Mouse (Mus musculus): ENCODE measurements at regions not wholly inside any gene's neighbourhood (a gene's known extent, or its start where the extent isn't known, plus 50 kb on each side); places are given as distances from the start of the nearest gene placed in this dataset.

DNA sequence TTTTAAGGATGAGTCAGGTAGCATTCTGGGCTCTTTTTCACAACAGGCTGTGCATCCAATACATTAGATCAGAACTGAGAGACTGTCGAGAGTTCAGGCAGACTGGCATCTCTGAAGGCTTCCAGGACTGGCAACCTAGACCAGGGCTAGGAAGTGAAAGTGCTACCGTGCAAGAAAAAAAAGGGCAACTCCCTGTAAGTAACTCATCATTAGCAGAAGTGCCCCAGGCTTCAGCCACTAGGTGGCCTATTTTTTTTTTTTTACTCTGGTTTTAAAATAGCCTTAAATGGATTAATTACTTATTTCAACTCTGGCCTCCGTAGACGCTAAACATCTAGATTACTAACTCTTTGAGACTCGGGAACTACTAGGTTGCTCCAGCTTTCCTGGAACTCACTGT lies 216.8 kb downstream of the Sp3 start:
- no peak for DNase-seq

GRCm38 (mm10) chr2:72769030-72769630 lies 211.1 kb downstream of the Sp3 start:
- no peak for DNase-seq

DNA sequence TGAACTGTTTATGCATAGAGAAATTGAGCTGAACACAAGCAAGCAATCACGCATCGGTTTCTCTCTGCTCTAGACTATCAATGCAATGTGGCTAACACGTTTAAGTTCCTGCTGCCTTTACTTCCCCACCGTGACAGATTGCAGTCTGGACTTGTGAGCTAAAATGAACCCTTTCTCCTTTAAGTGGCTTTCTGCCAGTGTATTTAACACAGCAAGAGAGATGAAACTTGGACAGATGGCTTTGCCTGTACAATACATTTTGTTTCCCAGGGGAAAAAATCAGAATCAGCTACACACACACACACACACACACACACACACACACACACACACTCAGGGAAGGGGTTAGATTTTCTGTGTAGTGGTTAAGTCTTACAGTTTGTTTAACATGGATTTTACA lies 206.8 kb downstream of the Sp3 start:
- DNase-seq = no peak

DNA sequence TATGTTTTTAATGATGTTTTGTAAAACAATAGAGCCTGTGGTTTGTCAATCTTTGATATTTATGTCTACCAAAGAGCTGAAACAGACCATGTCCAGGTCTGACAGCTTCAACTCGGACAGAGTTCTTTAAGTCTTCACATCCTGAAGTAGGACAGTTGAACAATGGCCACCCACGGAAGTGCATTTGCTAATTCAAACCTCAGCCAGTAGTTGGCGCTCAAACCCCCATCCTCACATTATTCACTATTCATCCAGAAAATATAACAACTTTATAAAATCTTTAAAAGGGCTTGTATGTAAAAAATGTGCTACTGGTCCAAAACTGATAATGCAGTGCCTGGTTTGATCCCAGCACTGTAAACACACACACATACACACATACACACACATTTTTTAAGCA lies 202.9 kb downstream of the Sp3 start:
- DNase-seq = no peak

GRCm38 (mm10) chr2:72777806-72778510 lies 202.3 kb downstream of the Sp3 start:
- no peak for DNase-seq

DNA sequence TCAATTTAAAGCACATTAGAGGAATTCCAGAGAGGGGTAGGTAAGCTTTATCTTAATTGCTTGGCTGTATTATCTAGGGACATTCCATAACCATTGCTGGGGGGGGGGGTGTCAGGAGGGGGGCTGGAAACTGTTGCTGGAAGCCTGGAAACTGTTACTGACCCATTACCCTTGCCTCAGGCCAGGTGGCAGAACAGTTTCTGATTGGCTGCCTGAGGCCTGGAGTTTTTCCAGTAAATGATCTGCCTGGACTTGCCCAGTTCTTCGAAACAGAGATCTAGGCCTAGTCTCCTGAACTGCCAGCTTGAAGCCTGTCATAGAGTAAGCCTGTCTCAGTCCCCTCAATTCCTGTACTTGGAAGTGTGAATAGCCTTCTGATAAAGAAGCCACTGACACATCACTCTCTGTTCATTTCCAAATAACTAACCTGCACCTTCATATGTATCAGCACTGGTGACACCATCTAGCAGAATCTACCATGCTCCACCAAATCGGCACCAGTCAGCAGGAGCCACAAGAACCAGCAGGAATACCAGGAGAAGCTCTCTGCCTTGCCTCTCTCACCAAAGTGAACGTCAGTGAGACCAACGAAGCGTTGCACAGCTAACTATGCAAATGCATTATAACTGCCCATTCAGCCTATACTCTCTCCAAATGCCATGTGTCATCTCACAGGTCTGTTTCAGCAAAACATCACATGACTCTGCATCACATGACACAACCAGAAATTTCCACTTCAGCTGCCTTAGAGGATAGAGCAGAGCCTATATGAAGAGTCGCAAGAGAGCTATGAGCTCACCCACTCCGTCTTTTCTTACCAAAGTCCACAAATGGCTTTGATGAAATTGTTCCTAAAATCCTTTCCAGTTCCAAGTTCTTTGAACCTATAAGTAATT lies 200.7 kb downstream of the Sp3 start:
- no peak for DNase-seq

DNA sequence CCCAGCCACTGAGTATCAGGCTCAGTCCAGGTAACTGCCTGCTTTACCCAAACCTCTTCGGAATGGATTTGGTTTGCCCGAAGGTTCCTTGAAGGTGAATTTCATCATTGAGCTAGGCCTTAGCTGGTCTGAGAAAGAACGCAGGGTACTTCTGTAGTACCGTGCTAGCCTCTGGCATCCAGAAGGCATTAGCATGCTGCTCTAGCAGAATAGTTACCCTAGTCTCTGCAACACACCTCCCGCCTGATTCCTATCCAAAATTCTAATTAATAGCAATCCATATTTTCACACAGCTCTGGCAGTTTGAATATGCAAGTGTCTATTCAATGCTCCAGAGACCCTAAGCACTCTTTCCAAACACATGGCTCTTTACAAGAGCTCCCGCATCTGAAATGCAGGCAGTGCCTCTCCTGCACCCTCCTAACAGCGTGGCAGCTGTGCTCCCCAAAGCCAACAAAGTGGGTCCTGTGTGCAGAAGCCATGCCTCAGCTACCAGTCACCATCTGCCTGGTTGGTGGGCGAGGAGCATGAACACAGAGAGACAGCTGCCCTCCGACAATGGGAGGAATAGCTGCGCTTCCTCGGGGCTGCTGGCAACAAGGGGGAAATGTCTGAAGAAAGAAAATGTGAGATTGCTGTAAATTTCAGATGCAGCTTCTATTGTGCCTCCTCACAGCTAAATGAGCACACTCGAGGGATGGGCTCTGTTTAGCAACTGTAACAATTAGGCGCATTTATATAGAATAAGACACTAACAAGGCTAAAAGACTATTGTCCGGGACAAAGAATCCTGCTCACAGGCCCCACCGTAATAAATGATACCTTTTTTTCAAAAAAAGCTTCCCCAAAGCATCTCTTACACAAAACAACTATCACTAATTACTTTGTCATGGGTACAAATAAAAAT lies 198.6 kb downstream of the Sp3 start:
- DNase-seq = no peak

GRCm38 (mm10) chr2:72782355-72782754 lies 197.9 kb downstream of the Sp3 start:
- no peak for DNase-seq

DNA sequence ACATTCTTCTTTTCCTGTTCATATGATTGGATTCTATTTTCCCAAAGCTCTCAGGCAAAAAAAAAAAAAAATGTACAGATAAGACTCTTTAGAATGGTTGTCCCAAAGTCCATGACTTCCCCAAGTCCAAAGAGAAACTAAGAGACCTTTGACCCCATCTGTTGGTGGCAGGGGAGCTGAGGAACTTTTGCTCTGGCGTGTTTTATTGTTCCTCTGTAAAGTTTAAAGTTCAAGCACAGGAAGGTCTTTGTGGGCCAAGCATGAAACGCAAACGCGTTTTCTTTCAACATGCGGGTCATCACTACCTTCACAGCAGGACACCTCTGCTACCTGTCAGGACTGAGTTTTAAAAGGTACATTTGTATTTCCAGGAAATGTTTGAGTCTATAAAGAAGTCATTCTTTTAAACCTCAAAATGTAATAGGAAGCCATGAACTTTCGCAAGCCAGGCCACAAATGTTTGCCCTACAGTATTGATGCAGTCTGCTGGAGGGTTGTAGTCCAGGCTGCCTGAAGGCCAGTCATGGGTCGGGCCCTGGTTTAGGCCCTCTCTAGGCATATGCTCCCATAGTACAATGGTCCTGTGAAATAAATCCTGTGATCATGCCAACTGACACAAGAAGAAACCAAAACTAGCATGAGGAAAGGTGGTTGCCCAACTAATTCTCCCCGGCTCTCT lies 194.7 kb downstream of the Sp3 start:
- DNase-seq = no peak

GRCm38 (mm10) chr2:72786044-72786737 lies 194.1 kb downstream of the Sp3 start:
- DNase-seq = no peak

GRCm38 (mm10) chr2:72787616-72788015 lies 192.6 kb downstream of the Sp3 start:
- no peak for DNase-seq

DNA sequence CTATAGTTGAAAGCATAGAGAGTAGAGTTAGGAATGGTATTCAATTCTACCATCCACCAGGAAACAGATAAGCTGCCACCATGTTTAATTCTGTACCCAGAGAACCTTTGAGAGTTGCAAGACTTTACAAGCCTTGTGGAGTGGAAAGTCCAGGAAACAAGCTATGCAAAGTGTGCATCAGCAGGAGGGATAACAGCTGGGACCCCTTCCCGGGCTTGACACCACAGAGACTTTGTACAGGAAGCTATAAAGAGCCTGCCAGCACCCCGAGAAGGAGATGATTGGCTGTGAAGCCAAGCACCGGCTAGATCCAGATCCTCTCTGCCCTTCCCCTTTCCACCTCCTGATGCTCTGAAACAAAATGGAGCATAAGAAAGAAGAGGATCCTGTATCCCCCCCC lies 188.8 kb downstream of the Sp3 start:
- DNase-seq = no peak

- DNase-seq = no peak
These were observed 186.8 kb downstream of the Sp3 start for GRCm38 (mm10) chr2:72793424-72793823.

- DNase-seq = no peak
These were observed 185.7 kb downstream of the Sp3 start for GRCm38 (mm10) chr2:72794501-72794900.

DNA sequence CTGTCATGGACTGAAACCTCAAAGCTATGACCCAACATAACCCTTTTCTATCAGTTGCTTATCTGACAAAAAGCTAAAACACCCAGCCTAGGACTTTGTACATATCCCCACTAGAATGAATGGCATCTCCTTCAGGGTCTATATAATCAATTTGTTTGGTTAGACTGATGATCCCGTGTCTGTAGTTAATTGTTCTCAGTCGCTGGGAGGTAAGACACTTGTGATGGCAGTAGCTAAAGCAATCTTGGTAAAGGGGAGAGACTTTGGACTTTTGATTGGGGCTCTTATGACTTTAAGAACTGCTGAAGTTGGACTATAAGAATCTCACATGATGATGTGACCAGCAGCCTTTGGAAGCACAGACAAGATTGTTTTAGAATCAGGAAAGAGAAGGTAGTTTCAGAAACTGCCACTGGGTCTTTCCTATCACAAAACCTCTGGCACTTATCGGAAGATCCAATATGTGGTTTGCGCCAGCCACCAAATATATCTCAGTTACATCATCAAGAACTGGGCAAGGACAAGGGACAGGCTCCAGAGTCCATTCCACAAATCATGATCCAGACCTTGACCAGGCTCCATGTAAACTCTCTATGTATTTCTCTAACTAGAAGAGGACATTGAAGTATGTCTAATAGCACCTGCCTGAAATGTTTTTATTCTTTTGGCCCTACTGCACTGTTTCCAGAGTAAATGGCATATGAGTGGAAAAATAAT lies 183.1 kb downstream of the Sp3 start:
- no peak for DNase-seq

DNA sequence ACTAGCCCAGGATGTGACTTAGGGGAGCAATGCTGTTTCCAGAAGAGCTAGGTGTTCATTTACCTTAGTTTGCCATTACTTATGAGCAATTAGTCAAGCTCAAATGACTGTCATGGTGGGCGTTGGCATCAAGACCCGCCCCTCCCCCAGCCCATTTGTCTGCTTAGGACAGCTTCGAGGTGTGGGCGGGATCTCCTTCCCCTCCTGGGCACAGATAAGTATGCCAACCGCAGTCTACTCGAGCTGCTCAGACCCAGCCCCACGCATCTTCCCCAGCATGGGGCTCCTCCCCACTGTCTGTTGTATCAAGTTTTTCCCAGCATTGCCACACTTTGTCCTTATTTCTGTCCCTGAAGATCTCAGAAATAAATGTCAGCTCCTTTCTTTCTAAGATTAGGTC lies 179.6 kb downstream of the Sp3 start:
- no peak for DNase-seq

DNA sequence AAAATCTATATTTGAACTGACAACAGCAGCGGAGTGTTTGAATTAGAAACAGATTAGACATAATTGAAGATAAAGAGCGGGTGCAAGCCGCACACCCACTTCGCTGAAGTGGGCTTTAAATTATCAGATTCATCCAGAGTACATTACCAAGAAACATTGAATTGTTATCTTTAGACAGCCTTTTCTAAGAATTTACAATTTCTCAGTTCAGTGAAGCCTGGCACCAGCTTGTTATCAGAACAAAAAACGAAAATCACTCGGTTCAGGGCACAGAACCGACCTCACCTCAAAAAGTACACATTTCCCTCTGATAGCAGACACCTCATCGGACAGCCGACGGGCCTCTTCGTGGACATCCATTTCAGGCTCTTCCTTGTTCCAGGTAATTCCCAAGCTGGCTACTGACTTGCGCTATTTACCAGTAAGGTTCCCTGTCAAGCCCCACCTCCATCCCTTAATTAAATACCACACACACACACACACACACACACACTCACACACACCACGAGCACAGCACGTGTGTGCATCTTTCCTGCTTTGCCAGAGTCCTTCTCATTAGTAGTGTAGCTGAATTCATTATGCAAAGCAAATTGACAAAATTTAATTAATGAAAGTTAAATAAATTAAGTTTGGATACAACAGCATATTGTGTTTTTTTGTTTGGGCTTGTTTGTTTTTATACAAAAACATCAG lies 166.8 kb downstream of the Sp3 start:
- no peak for DNase-seq

GRCm38 (mm10) chr2:72825251-72825650 lies 155.0 kb downstream of the Sp3 start:
- no peak for DNase-seq

DNA sequence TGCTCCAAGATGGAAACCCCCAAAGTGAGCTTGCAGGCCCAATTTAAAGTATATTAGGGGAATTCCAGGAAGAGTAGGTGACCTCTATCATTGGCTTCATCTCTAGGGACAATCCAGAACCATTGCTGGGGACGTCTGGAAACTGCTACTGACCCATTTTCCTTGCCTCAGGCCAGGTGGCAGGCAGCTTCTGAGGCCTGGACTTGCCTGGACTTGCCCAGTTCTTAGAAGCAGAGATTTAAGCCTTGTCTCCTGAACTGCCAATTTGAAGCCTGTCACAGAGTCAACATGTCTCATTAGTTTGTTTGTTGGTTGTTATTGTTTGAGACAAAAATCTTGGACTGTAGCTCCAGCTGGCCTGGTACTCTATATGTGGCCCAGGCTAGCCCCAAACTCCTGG lies 151.1 kb downstream of the Sp3 start:
- DNase-seq = no peak

GRCm38 (mm10) chr2:72832770-72833169 lies 147.5 kb downstream of the Sp3 start:
- no peak for DNase-seq

Data from cerebellum, adult 11 months (tissue).